Mouse (Mus musculus) midbrain, embryonic 15.5 days (tissue): ENCODE results near the gene Gm37240. TPM values are rescaled to one million over a fixed set of nuclear protein-coding genes. Genes with fewer than 3 reads are reported as not detected.
A peak's percentile ranks its signal among the peaks of the same experiment; 100 is the strongest.

Experiments used
- ATAC-seq: fragments of 200-750 bp; cut with Nextera tagmentation; replicated peaks from 2 replicates; pipeline ENCODE4 v1.8.0; 2017; ENCODE audit warnings: moderate TSS enrichment
- H3K27ac ChIP-seq: fragments of 300-500 bp; sonication (generic); 2 replicates; pipeline ENCODE4 v1.5.1; 2015; ENCODE audit warnings: mild to moderate bottlenecking, inconsistent platforms
- H3K27me3 ChIP-seq: fragments of 300-500 bp; sonication (generic); replicated peaks from 2 replicates; pipeline ENCODE4 v1.6.1; 2015; ENCODE audit warnings: inconsistent platforms
- H3K36me3 ChIP-seq: fragments of 300-500 bp; sonication (generic); replicated peaks from 2 replicates; pipeline ENCODE4 v1.6.1; 2015; ENCODE audit warnings: inconsistent platforms
- H3K4me1 ChIP-seq: fragments of 300-500 bp; sonication (generic); 2 replicates; pipeline ENCODE4 v1.6.1; 2015; ENCODE audit warnings: inconsistent platforms
- H3K4me2 ChIP-seq: fragments of 300-500 bp; sonication (generic); 2 replicates; pipeline ENCODE4 v1.6.1; 2015; ENCODE audit warnings: inconsistent platforms, mild to moderate bottlenecking, moderate library complexity
- H3K4me3 ChIP-seq: fragments of 300-500 bp; sonication (generic); 2 replicates; pipeline ENCODE4 v1.5.1; 2015; ENCODE audit warnings: mild to moderate bottlenecking, inconsistent platforms
- H3K9ac ChIP-seq: fragments of 300-500 bp; sonication (generic); 2 replicates; pipeline ENCODE4 v1.6.1; 2015; ENCODE audit warnings: mild to moderate bottlenecking, inconsistent platforms
- H3K9me3 ChIP-seq: fragments of 300-500 bp; sonication (generic); 2 replicates; pipeline ENCODE4 v1.6.1; 2016; ENCODE audit warnings: inconsistent platforms
- WGBS: fragments of 180-500 bp; shearing (Covaris S2); methylation state at CpG from one replicate; pipeline ENCODE4 v1.1.7; 2015; ENCODE audit warnings: mixed read lengths; 5-methylcytosine and 5-hydroxymethylcytosine counted together
- polyA plus RNA-seq: library from polyadenylated mRNA; unstranded; fragments of >200 nt; fragmentation: Nextera tagmentation; extraction: Ambion mirVana; gene quantifications from 2 replicates; pipeline ENCODE4 v1.2.1, GENCODE M21; 2015

Gm37240 gene
- polyA plus RNA-seq, 1 experiment from 2014 or later = 0.40 TPM

DNA sequence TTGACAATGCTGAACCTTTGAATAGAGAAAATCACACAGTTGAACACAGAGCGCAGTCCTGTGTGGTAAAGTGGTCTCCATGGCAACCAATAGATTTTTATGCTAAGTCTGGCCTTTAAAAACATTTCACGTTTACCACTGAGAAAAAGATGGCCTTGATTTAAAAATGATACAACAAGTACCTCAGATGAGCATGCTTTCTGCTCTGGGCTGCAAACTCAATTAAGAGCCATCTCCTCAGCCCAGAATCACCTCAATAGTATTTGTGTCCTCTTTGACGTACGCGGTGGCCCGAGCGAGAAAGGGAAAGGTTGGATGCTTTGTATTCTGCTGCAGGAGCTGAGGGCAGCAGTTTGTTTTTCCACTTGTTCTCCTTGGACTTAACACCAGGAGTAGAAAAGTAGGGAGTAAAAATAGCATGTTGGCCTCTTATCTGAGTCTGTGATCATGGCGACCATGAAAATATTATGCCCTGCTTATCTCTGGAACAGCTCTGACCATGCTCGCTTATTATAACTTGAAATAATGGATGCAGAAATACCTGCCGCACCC lies 548.0 kb downstream of the Gm37240 start:
- Histone ChIP-seq H3K4me1 (peaks cover 21% of the 10 kb centered on the region), H3K9me3 (no peaks in the 10 kb centered on the region), H3K4me3 (no peak overlapping the region), H3K4me2 (no peak overlapping the region), H3K27me3 (no peaks in the 10 kb centered on the region), H3K36me3 (no peaks in the 10 kb centered on the region), H3K9ac (no peak overlapping the region), H3K27ac (peak overlapping the region; percentile 65)
- WGBS = 54% methylated on average over 10 of the region's 10 CpGs
- ATAC-seq = peak; percentile 87

DNA sequence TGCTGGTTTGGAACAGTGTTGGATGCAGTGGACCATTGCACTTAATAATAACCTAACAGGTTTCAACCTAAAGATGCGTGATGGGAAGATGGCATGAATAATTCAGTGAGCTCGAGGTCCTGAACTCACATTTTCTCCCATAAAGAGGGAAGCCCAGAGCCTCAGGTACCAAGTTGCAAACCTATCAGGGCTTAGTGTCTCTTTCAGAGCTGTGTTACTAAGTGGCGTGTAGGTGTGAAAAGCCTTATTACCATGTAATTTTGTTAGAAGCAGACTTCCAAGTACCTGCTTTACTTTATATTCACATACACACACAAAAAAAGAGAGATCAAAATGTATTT lies 548.6 kb downstream of the Gm37240 start:
- H3K27ac ChIP-seq = peak overlapping the region; percentile 65
- no peak overlapping the region for H3K4me3 ChIP-seq
- peak; percentile 61 for ATAC-seq
- no peak overlapping the region for H3K9ac ChIP-seq
- H3K36me3 ChIP-seq = no peaks in the 10 kb centered on the region
- H3K27me3 ChIP-seq = no peaks in the 10 kb centered on the region
- WGBS = 37% methylated on average over 3 of the region's 3 CpGs
- H3K4me1 ChIP-seq = peaks cover 21% of the 10 kb centered on the region
- no peaks in the 10 kb centered on the region for H3K9me3 ChIP-seq
- no peak overlapping the region for H3K4me2 ChIP-seq

DNA sequence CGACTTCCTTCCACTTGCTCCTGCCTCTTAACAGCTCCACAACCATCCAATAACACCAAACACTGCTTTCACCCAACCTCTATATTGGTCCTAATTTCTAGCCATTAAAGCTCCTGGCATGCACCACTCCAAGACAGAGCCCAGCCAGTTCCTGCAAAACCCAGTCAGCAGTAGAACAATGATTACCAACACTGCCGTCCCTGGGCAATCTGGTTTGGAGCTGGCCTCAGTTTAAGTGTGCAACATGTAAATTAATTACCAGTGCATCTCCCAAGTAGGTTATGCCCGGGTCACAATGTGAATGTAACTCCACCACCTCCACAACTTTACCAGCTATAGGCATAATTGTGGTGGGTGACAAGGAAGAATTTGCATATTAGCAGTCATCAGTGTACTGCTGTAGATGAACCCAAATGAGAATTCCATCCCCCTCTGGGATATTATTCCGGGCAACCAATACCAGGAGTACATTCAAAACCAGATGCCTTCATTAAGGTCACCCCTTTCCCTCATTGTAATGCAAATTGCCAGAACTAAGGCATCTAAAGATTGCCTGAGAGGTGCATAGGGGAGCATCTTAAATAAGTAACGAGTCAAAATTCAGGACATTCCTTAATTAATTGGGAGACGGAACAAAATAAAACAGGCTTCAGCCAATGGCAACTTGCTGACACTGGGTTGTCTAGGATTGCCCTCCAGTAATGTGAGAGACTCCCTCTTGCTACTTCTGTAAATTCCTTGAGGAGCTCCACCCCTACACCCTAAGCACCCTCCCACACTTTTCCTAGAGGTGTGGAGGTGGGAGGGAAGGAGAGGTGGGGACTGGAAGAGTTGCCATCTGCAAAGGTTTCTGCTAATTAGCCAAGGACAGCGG lies 549.2 kb downstream of the Gm37240 start:
- Histone ChIP-seq H3K36me3 (no peaks in the 10 kb centered on the region), H3K9me3 (no peaks in the 10 kb centered on the region), H3K27me3 (no peaks in the 10 kb centered on the region), H3K9ac (no peak overlapping the region), H3K4me3 (no peak overlapping the region), H3K27ac (peak overlapping the region; percentile 65), H3K4me1 (peaks cover 21% of the 10 kb centered on the region), H3K4me2 (no peak overlapping the region)
- WGBS = 53% methylated on average over 7 of the region's 7 CpGs
- peak; percentile 38 for ATAC-seq

DNA sequence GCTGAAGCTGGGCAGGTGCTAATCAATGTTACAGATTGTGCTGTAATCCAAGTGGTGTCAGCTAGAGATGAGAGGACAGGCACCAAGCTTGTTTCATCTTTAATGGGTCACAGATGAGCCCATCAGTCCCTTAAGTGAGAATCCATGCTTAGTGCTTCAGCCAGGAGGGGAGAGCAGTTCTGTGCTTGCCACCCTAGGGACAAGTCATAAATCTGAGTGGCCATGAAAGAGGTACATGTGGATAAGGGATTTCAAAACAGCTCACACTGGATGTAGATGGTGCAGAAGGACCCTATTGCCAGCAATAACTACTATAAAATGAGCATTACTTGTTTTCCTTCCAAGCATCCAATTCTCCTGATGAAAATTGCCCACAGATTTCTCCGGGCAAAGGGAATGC lies 551.8 kb downstream of the Gm37240 start:
- H3K9ac ChIP-seq = no peak overlapping the region
- no peak for ATAC-seq
- WGBS = 69% methylated on average over 1 of the region's 1 CpGs
- peaks cover 21% of the 10 kb centered on the region for H3K4me1 ChIP-seq
- no peak overlapping the region for H3K27ac ChIP-seq
- H3K4me3 ChIP-seq = no peak overlapping the region
- no peaks in the 10 kb centered on the region for H3K36me3 ChIP-seq
- no peaks in the 10 kb centered on the region for H3K27me3 ChIP-seq
- H3K4me2 ChIP-seq = no peak overlapping the region
- H3K9me3 ChIP-seq = no peaks in the 10 kb centered on the region

DNA sequence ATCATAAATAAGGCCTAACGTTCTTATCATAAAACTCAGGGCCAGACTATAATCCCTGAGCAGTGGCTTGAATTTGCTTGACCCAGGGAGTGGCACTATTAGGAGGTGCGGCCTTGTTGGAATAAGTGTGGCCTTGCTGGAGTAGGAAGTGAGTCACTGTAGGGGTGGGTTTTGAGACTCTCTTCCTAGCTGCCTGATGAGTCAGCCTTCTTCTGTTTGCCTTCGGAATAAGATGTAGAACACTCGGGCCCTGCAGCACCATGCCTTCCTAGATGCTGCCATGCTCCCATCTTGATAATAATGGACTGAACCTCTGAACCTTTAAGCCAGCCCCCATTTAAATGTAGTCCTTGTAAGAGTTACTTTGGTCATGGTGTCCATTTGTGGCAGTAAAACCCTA lies 555.0 kb downstream of the Gm37240 start:
- ATAC-seq = no peak
- H3K9ac ChIP-seq = no peak overlapping the region
- H3K4me3 ChIP-seq = no peak overlapping the region
- no peak overlapping the region for H3K4me2 ChIP-seq
- no peaks in the 10 kb centered on the region for H3K27me3 ChIP-seq
- H3K36me3 ChIP-seq = no peaks in the 10 kb centered on the region
- H3K9me3 ChIP-seq = no peaks in the 10 kb centered on the region
- H3K4me1 ChIP-seq = no peaks in the 10 kb centered on the region
- 94% methylated on average over 4 of the region's 4 CpGs for WGBS
- no peak overlapping the region for H3K27ac ChIP-seq

DNA sequence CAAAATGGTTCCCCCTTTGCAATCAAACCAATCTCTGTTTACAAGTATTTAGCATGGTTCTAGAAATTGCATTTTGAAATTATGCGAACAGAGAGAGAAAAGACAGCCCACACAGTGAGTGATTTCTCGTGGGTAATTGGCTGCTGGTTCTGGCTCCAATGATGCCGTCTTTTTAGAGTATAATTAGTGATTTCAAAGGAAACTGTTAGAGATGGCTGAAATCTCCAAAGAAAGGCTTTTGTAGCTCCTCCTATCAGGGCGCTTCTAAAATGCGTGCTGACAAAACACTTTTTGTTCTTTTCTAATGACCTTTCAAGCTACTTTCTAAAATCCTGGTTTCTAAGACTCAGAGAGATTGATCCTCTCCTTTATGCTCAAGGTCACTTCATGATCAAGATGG lies 569.1 kb downstream of the Gm37240 start:
- H3K4me3 ChIP-seq = no peak overlapping the region
- H3K27ac ChIP-seq = no peak overlapping the region
- H3K4me2 ChIP-seq = no peak overlapping the region
- H3K9ac ChIP-seq = no peak overlapping the region
- ATAC-seq = no peak
- no peaks in the 10 kb centered on the region for H3K9me3 ChIP-seq
- no peaks in the 10 kb centered on the region for H3K36me3 ChIP-seq
- H3K4me1 ChIP-seq = peaks cover 11% of the 10 kb centered on the region
- no peaks in the 10 kb centered on the region for H3K27me3 ChIP-seq
- WGBS = 49% methylated on average over 5 of the region's 5 CpGs

DNA sequence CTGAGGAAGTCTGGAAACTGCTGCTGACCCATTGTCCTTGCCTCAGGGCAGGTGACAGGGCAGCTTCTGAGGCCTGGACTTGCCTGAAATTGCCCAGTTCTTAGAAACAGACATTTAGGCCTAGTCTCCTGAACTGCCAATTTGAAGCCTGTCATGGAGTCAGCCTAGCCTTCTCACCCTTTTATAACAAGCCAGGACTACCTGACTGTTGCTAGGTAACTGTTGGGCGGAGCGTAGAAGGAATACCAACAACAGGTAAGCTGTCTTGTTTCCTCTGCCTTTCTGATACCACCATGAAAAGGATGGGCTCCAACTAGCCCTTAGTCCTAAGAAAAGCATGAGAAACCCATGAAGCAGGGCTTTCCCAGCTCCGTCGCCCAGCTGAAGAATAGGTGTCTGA lies 570.0 kb downstream of the Gm37240 start:
- Histone ChIP-seq H3K27me3 (no peaks in the 10 kb centered on the region), H3K4me2 (no peak overlapping the region), H3K9me3 (no peaks in the 10 kb centered on the region), H3K27ac (no peak overlapping the region), H3K36me3 (no peaks in the 10 kb centered on the region), H3K4me1 (peaks cover 11% of the 10 kb centered on the region), H3K4me3 (no peak overlapping the region), H3K9ac (no peak overlapping the region)
- WGBS = 97% methylated on average over 4 of the region's 4 CpGs
- no peak for ATAC-seq

DNA sequence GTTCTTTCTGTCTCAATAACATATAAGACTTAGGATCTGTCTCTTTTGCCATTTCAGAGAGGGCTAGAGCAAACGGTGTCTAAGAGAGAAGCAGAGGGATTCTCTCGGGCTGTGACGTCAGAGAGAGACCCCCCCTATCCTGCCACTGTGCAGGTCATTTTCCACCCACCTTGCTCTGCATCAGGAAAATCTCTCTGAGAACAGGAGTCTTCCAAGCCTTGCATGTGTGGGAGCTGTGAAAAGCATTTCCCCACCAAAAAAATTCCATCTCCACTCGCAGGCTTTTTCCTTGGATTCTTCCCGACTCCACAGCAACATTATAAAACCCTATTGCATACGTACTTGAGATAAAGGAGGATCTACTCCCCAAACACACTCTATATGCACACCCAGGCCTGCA lies 572.4 kb downstream of the Gm37240 start:
- Histone ChIP-seq H3K27me3 (no peaks in the 10 kb centered on the region), H3K4me3 (no peak overlapping the region)

DNA sequence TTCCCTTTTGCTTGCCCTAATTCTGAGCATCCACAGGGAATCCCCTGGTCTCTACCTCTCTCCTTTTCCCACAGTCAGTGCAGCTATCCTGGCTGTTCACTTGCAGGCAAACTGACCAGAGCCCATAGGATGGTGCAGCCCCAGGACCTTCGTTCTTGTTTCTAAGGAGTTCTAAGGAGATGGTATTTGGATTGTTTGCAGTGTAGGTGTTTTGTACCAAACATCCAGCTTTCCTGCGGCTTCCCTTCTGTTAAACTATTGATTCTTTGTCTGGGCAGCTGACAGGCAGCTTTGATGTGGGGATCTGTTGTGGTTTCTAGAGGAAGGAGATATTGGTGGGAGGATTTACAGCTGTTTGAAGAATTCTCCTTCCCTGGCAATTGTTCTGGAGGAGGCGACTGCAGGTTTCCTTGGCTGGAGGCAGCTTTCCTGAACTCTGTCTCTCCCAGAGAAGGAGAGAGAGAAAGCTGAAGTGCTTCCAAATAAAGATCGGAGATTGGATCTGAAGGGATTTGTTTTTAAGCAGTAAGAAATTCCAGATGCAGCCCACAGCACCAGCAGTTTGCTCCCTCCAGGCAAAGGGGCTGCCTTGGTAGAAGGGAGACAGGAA lies 573.6 kb downstream of the Gm37240 start:
- Histone ChIP-seq H3K4me2 (no peak overlapping the region), H3K27me3 (no peaks in the 10 kb centered on the region), H3K9me3 (no peaks in the 10 kb centered on the region), H3K9ac (no peak overlapping the region; the same call in 1 of the 2 replicates), H3K4me3 (no peak overlapping the region), H3K36me3 (no peaks in the 10 kb centered on the region), H3K27ac (peak overlapping the region; percentile 55; the same call in 1 of the 2 replicates), H3K4me1 (peaks cover 13% of the 10 kb centered on the region)
- ATAC-seq = no peak
- 4% methylated on average over 4 of the region's 4 CpGs for WGBS

More for the DNA sequence above, 572.4 kb downstream of the Gm37240 start:
- H3K4me2 ChIP-seq = no peak overlapping the region
- no peaks in the 10 kb centered on the region for H3K36me3 ChIP-seq
- H3K27ac ChIP-seq = no peak overlapping the region
- no peak overlapping the region for H3K9ac ChIP-seq
- H3K4me1 ChIP-seq = peaks cover 11% of the 10 kb centered on the region
- ATAC-seq = no peak
- 72% methylated on average over 6 of the region's 6 CpGs for WGBS
- no peaks in the 10 kb centered on the region for H3K9me3 ChIP-seq

DNA sequence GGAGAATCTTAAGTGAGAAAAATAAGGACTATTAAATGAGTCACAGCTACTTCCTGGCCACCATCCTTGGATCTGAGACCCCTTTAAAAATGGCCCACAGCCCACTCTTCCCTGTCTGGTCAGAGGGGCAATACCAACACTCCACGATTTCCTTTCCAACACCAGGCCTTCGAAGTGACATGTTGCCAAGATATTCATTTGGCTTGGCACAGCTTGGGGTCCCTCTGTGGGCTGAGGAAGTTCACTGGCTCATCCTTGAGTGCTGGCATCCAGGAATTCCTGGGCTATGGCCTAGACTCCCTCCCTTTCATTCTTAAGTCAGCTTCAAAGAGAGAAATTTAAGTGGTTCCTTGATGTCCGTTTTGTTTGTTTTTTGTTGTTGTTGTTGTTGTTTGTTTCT lies 576.1 kb downstream of the Gm37240 start:
- no peaks in the 10 kb centered on the region for H3K9me3 ChIP-seq
- no peak overlapping the region for H3K9ac ChIP-seq
- no peaks in the 10 kb centered on the region for H3K36me3 ChIP-seq
- no peak overlapping the region for H3K27ac ChIP-seq
- no peak overlapping the region for H3K4me3 ChIP-seq
- H3K27me3 ChIP-seq = no peaks in the 10 kb centered on the region
- WGBS = 90% methylated on average over 3 of the region's 3 CpGs
- no peak overlapping the region for H3K4me2 ChIP-seq
- no peak for ATAC-seq
- peaks cover 15% of the 10 kb centered on the region for H3K4me1 ChIP-seq

DNA sequence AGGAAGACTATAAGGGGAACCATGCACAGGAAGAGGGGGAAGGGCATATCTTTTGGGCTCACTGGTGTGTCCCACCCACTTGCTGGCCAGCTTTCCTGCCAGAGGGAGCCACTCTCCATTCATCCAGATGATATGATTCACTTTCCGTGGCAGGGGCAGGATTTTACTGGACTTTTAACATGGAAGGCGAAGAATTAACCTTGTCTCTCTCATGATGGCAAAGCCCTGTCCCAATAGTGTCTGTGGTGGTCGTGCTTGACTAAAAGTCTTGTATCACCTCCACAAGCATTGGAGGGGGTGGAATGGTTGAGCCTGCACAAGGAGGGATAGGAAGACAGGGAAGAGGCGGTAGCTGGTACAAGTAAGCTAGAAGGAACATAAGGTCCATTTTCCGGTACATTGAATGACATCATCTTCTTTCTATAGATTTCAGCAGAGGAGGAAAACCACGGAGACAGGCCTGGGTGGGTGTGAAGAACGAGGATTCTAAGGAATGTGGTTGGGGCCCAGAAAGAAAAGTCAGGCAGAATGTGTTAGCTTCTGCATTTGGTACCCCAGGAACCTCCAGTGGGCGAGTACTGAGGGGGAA lies 576.8 kb downstream of the Gm37240 start:
- 83% methylated on average over 8 of the region's 8 CpGs for WGBS
- Histone ChIP-seq H3K36me3 (no peaks in the 10 kb centered on the region), H3K4me1 (peaks cover 15% of the 10 kb centered on the region), H3K4me2 (no peak overlapping the region), H3K27me3 (no peaks in the 10 kb centered on the region), H3K27ac (no peak overlapping the region), H3K9ac (no peak overlapping the region), H3K4me3 (no peak overlapping the region), H3K9me3 (no peaks in the 10 kb centered on the region)
- ATAC-seq = no peak

DNA sequence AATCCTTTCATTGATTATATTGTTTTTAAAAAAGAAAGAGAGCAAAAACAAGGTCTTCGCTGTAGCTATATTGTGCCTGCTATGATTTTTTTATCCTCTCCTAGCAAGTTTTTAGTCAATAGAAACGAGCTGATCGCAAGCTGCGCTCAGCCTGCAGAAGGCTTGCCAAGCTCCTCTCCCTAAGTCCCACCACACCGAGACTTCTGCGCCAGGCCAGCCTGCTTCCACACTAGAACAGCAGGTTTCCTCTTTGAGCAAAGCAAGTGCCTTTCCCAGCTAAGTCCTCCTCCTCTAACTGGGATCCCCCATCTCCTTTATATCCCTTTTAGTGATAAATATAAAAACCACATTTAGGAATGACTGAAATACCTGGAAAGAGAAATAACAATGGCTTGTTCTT lies 578.1 kb downstream of the Gm37240 start:
- H3K9me3 ChIP-seq = no peaks in the 10 kb centered on the region
- peaks cover 12% of the 10 kb centered on the region for H3K4me1 ChIP-seq
- no peaks in the 10 kb centered on the region for H3K36me3 ChIP-seq
- H3K4me3 ChIP-seq = no peak overlapping the region
- H3K4me2 ChIP-seq = no peak overlapping the region
- no peak for ATAC-seq
- WGBS = 84% methylated on average over 6 of the region's 6 CpGs
- no peak overlapping the region for H3K27ac ChIP-seq
- no peak overlapping the region for H3K9ac ChIP-seq
- H3K27me3 ChIP-seq = no peaks in the 10 kb centered on the region
